ENCODE assay signal across 7 mouse cellular contexts in the genomic region with DNA sequence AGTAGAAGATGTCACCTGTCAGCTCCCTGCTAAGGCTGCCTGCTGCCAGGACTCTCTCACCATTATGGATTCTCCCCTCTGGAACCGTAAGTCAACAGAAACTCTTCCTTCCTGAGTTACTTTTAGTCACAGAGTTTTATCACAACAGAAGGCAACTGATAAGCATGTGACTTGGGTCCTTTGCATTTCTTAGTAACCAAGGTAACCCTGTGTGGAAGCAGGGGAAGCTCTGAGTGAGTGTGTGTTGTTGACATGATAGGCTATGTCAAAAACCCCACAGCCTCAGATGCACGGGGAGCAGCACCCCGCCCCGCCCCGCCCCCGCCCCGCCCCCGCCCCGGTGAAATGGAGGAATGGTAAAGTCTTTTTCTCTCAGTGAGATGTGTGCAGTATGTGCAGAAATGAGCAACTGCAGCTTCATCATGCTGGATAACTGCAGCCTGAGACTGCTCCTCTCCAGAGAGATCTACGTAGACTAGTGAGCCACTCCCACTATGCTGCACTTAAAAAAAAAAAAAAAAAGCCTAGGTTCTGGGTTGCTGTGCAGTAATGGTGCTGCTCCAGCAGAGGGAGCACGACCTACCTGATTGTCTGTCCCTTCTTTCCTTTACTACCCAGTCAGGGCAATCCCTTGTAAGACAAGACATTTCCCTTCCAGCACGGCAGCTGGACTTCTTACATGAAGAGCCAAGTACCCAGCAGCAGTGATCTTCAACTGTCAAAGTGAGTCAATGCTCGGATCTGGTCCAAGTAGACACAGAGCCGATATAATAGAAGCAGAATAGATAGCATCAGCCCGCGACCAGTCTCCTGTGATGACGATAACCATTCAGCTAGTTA.
DNase-seq lines count a peak whose midpoint lies in the region; ATAC-seq and TF ChIP-seq lines count a peak whose summit lies in the region.

No protein-coding gene starts in this region.

- H3K27me3 ChIP-seq in MEL (ENCODE audit: control insufficient read depth in 1 of 2, insufficient read depth in 2 of 2, low read length in 2 of 2), result no peaks in the 10 kb centered on the region
- H3K27me3 ChIP-seq in erythroblast, embryonic 14.5 days (ENCODE audit: control insufficient read depth), result no peaks in the 10 kb centered on the region
- H3K27me3 ChIP-seq in hindbrain, embryonic 12.5 days, result no peaks in the 10 kb centered on the region

- no peaks in the 10 kb centered on the region for H3K9me3 ChIP-seq in MEL (replicated peaks; ENCODE audit: insufficient read depth, low read length)
- H3K9me3 ChIP-seq in erythroblast, embryonic 14.5 days (ENCODE audit: control insufficient read depth, low read length), result no peaks in the 10 kb centered on the region
- H3K9me3 ChIP-seq in hindbrain, embryonic 12.5 days (replicated peaks), result no peaks in the 10 kb centered on the region

- ATAC-seq in hindbrain, embryonic 12.5 days (ENCODE audit: low FRiP score), result peak; percentile 74

- peak overlapping the region; percentile 40 for H3K4me2 ChIP-seq in hindbrain, embryonic 12.5 days (replicated peaks)

- peaks cover 0 to 15% of the 10 kb centered on the region in 2 experiments; a peak in 2 of 4 replicates for H3K36me3 ChIP-seq in MEL (ENCODE audit: control insufficient read depth in 1 of 2, insufficient read depth in 2 of 2, low read length in 2 of 2)
- H3K36me3 ChIP-seq in erythroblast, embryonic 14.5 days (ENCODE audit: control insufficient read depth), result no peaks in the 10 kb centered on the region
- H3K36me3 ChIP-seq in hindbrain, embryonic 12.5 days, result no peaks in the 10 kb centered on the region

- peak overlapping the region; percentile 36; the same call in 1 of the 2 replicates for H3K9ac ChIP-seq in MEL (ENCODE audit: control insufficient read depth, low read depth, low read length, poor library complexity, severe bottlenecking)
- no peak overlapping the region for H3K9ac ChIP-seq in hindbrain, embryonic 12.5 days

- WGBS in hindbrain, embryonic 12.5 days, result 39% methylated on average over 17 of the region's 17 CpGs

- peak; percentile 48 for TF ChIP-seq RAD21 in MEL (IDR thresholded peaks at IDR 0.05; ENCODE audit: low read depth, low read length)

- peak overlapping the region; percentile 65 for H3K27ac ChIP-seq in MEL (ENCODE audit: control insufficient read depth, low read depth, low read length)
- no peak overlapping the region for H3K27ac ChIP-seq in hindbrain, embryonic 12.5 days

- TF ChIP-seq EP300 in MEL (IDR thresholded peaks at IDR 0.05; ENCODE audit: low read depth in 1 of 2, low read length in 2 of 2), result peak; percentile 78 to 91

- peak overlapping the region; percentile 40 to 46 for H3K4me3 ChIP-seq in MEL (ENCODE audit: control insufficient read depth in 1 of 2, insufficient read depth in 1 of 2, low read depth in 2 of 2, low read length in 2 of 2)
- H3K4me3 ChIP-seq in erythroblast, embryonic 14.5 days (replicated peaks), result peak overlapping the region; percentile 53
- H3K4me3 ChIP-seq in hindbrain, embryonic 12.5 days, result peak overlapping the region; percentile 19; the same call in 1 of the 2 replicates

- peaks cover 15 to 16% of the 10 kb centered on the region in 2 experiments; a peak in 3 of 4 replicates for H3K4me1 ChIP-seq in MEL (ENCODE audit: control insufficient read depth in 1 of 2, insufficient read depth in 2 of 2, low read length in 2 of 2)
- peaks cover 31% of the 10 kb centered on the region for H3K4me1 ChIP-seq in erythroblast, embryonic 14.5 days (ENCODE audit: control insufficient read depth)
- H3K4me1 ChIP-seq in hindbrain, embryonic 12.5 days, result peaks cover 2% of the 10 kb centered on the region; the same call in 1 of the 2 replicates

- peak in 1 of 2 experiments; percentile 33; a peak in 1 of 4 replicates for TF ChIP-seq POLR2A in MEL (IDR thresholded peaks at IDR 0.05; ENCODE audit: control insufficient read depth in 1 of 2, insufficient read depth in 1 of 2, low read depth in 1 of 2, low read length in 2 of 2, poor library complexity in 1 of 2)

- DNase-seq in MEL (ENCODE audit: low read depth, low spot score), result peak; percentile 95
- peak; percentile 92 for DNase-seq in brain, adult 2 months (ENCODE audit: low read depth, low spot score)
- peak; percentile 47 for DNase-seq in layer of hippocampus, postnatal 36 days
- peak; percentile 70 for DNase-seq in lung, postnatal 36 days
- peak; percentile 63 to 68 for DNase-seq in right cerebral cortex, postnatal 10 days (ENCODE audit: low spot score in 2 of 2)

- H3K79me2 ChIP-seq in MEL (ENCODE audit: control insufficient read depth, insufficient read depth, low read length, poor library complexity), result no peaks in the 10 kb centered on the region

- peak; percentile 81 to 97 (median 83) for TF ChIP-seq CTCF in MEL (IDR thresholded peaks at IDR 0.05 in 2 of 3, conservative IDR thresholded peaks at IDR 0.05 in 1 of 3; ENCODE audit: control insufficient read depth in 1 of 3, insufficient read depth in 1 of 3, low read depth in 2 of 3, low read length in 3 of 3, poor library complexity in 1 of 3, severe bottlenecking in 1 of 3)

TF ChIP-seq in MEL, 35 proteins besides CTCF, POLR2A, EP300 and RAD21:
- TF ChIP-seq ZC3H11A (IDR thresholded peaks at IDR 0.05; ENCODE audit: low read depth, low read length), result peak; percentile 3; the same call in 1 of the 2 replicates
- peak; percentile 60; the same call in 1 of the 2 replicates for TF ChIP-seq MEF2A (IDR thresholded peaks at IDR 0.05; ENCODE audit: extremely low read depth, insufficient replicate concordance, low read depth, low read length, poor library complexity, severe bottlenecking)
- no peak for TF ChIP-seq POLR2AphosphoS2 (IDR thresholded peaks at IDR 0.05; ENCODE audit: low read length)
- TF ChIP-seq NELFE (IDR thresholded peaks at IDR 0.05; ENCODE audit: low read depth, low read length), result no peak
- no peak for TF ChIP-seq USF2 (IDR thresholded peaks at IDR 0.05; ENCODE audit: borderline replicate concordance in 1 of 2, insufficient read depth in 1 of 2, low read depth in 1 of 2, low read length in 2 of 2)
- no peak for TF ChIP-seq CHD1 (IDR thresholded peaks at IDR 0.05; ENCODE audit: low read depth, low read length)
- peak; percentile 98 for TF ChIP-seq SIN3A (IDR thresholded peaks at IDR 0.05; ENCODE audit: low read length)
- TF ChIP-seq NRF1 (IDR thresholded peaks at IDR 0.05; ENCODE audit: insufficient read depth, low read depth, low read length, poor library complexity, severe bottlenecking), result no peak
- TF ChIP-seq ELF1 (IDR thresholded peaks at IDR 0.05; ENCODE audit: low read depth, low read length), result peak; percentile 59; the same call in 1 of the 2 replicates
- no peak for TF ChIP-seq POLR2AphosphoS5 (IDR thresholded peaks at IDR 0.05; ENCODE audit: borderline replicate concordance, low read depth, low read length)
- TF ChIP-seq ZKSCAN1 (IDR thresholded peaks at IDR 0.05; ENCODE audit: low read depth, low read length), result no peak; the same call in 1 of the 2 replicates
- TF ChIP-seq CHD2 (IDR thresholded peaks at IDR 0.05; ENCODE audit: low read length), result no peak
- TF ChIP-seq BHLHE40 (IDR thresholded peaks at IDR 0.05; ENCODE audit: borderline replicate concordance, low read depth, low read length), result peak; percentile 98
- peak; percentile 72 for TF ChIP-seq RCOR1 (IDR thresholded peaks at IDR 0.05; ENCODE audit: low read depth, low read length)
- TF ChIP-seq UBTF (IDR thresholded peaks at IDR 0.05; ENCODE audit: borderline replicate concordance, insufficient read depth, low read depth, low read length), result no peak
- peak; percentile 67 for TF ChIP-seq SMC3 (IDR thresholded peaks at IDR 0.05; ENCODE audit: low read depth, low read length)
- no peak for TF ChIP-seq GABPA (IDR thresholded peaks at IDR 0.05; ENCODE audit: low read depth, low read length)
- peak; percentile 97 for TF ChIP-seq ETS1 (IDR thresholded peaks at IDR 0.05; ENCODE audit: low read depth, low read length)
- TF ChIP-seq JUND (IDR thresholded peaks at IDR 0.05; ENCODE audit: low read depth, low read length), result no peak
- peak; percentile 90; the same call in 1 of the 2 replicates for TF ChIP-seq MYC (IDR thresholded peaks at IDR 0.05; ENCODE audit: low read depth, low read length)
- 0 out of 2 replicates have a peak, but pooled peaks have one; percentile 32 for TF ChIP-seq MAZ (IDR thresholded peaks at IDR 0.05; ENCODE audit: low read depth, low read length)
- no peak for TF ChIP-seq ZMIZ1 (IDR thresholded peaks at IDR 0.05; ENCODE audit: low read depth, low read length)
- TF ChIP-seq TAL1 (IDR thresholded peaks at IDR 0.05; ENCODE audit: low read length), result peak; percentile 75
- peak; percentile 69 for TF ChIP-seq MAX (IDR thresholded peaks at IDR 0.05; ENCODE audit: low read length)
- TF ChIP-seq HCFC1 (IDR thresholded peaks at IDR 0.05; ENCODE audit: low read depth, low read length), result no peak; the same call in 1 of the 2 replicates
- TF ChIP-seq TBP (IDR thresholded peaks at IDR 0.05; ENCODE audit: low read depth, low read length), result peak; percentile 70
- TF ChIP-seq TCF12 (IDR thresholded peaks at IDR 0.05; ENCODE audit: low read depth, low read length), result peak; percentile 85
- no peak for TF ChIP-seq E2F4 (IDR thresholded peaks at IDR 0.05; ENCODE audit: borderline replicate concordance, low read depth, low read length)
- no peak for TF ChIP-seq MAFK (IDR thresholded peaks at IDR 0.05; ENCODE audit: borderline replicate concordance, low read depth, low read length)
- TF ChIP-seq GATA1 (IDR thresholded peaks at IDR 0.05; ENCODE audit: low read depth, low read length), result peak; percentile 98
- no peak for TF ChIP-seq MYB (IDR thresholded peaks at IDR 0.05; ENCODE audit: low read depth, low read length)
- TF ChIP-seq KAT2A (conservative IDR thresholded peaks at IDR 0.05; ENCODE audit: low read depth, low read length), result no peak
- TF ChIP-seq MXI1 (IDR thresholded peaks at IDR 0.05; ENCODE audit: low read depth, low read length), result peak; percentile 93
- TF ChIP-seq ZNF384 (IDR thresholded peaks at IDR 0.05; ENCODE audit: low read depth, low read length), result peak; percentile 100
- TF ChIP-seq USF1 (IDR thresholded peaks at IDR 0.05; ENCODE audit: low read depth, low read length), result peak; percentile 82
